Mouse (Mus musculus): ENCODE results near the gene Trip4.

DNA sequence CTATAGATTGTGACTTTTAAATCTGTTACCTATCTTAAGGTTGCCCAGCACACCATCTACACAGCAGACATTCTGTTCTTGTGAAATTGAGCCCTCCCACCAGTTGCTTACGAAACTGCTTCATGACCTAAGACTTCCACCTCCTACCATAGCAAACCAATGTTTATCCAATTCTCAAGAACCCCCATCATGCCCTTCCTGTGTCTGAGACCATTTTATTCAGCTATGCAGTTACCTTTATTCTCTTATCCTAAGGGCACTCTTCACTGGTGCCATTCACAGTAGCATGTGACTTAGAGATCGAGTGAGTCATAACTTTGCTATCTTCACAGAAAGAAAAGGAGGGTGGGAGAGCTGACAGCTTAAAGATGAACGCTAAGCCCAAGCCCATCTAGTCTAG lies 80.1 kb downstream of the Trip4 start:
- TF ChIP-seq CTCF (IDR thresholded peaks at IDR 0.05; ENCODE audit: insufficient read depth, low read depth, low read length), result no peak
- TF ChIP-seq POLR2A (IDR thresholded peaks at IDR 0.05; ENCODE audit: insufficient read depth, low read depth, low read length), result no peak

All from olfactory bulb, adult 2 months (tissue).